Mouse (Mus musculus) kidney, adult 2 months (tissue): ENCODE measurements at regions not wholly inside any gene's neighbourhood (a gene's known extent, or its start where the extent isn't known, plus 50 kb on each side); places are given as distances from the start of the nearest gene placed in this dataset.

Experiments
- CTCF ChIP-seq: fragments of 200-500 bp; conservative IDR thresholded peaks from 2 replicates; pipeline ENCODE4 v1.5.1; 2011; ENCODE audit warnings: low read depth, mild to moderate bottlenecking, control low read depth, low read length, moderate library complexity, mixed read lengths; ENCODE audit not compliant: insufficient read depth, insufficient read length
- POLR2A ChIP-seq: fragments of 200-500 bp; IDR thresholded peaks from one replicate; pipeline ENCODE4 v1.6.1; 2011; ENCODE audit warnings: low read depth, low read length, control low read depth

GRCm38 (mm10) chr9:87326374-87327295 lies 71.3 kb upstream of the Cep162 start:
- TF ChIP-seq POLR2A, result no peak
- TF ChIP-seq CTCF, result no peak
